Mouse (Mus musculus): ENCODE measurements at regions not wholly inside any gene's neighbourhood (a gene's known extent, or its start where the extent isn't known, plus 50 kb on each side); places are given as distances from the start of the nearest gene placed in this dataset.

DNA sequence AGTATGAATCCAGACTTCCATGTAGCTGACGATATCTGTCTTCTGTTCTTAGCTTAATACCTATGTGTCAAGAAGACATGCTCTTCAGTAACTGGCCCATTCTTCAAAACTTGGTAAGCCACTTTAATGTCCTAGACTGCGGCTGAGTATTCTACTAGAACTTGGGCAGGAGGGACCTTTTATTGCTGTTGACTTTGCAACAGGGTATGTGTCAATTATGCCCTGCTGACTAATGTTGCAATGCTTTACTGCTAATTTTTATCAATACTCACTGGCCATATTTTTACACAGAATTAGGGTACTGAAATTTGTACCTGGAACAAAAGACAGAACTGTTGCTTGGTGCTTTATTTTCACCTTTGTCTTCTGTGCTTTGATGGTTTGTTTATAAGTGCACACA, 746.9 kb downstream of the Ppargc1a start:
- H3K27ac ChIP-seq (ENCODE audit: insufficient read depth, low read depth, low read length), result no peak overlapping the region
- no peak for TF ChIP-seq POLR2A (IDR thresholded peaks at IDR 0.05; ENCODE audit: insufficient read depth, low read depth, low read length)
- no peak for TF ChIP-seq CTCF (IDR thresholded peaks at IDR 0.05; ENCODE audit: insufficient read depth, low read depth, low read length)
- no peaks in the 10 kb centered on the region for H3K4me1 ChIP-seq (ENCODE audit: control insufficient read depth, insufficient read depth, low read length)
- no peak overlapping the region for H3K4me3 ChIP-seq (ENCODE audit: insufficient read depth, low read depth, low read length)
- WGBS, result 90% methylated on average over 2 of the region's 2 CpGs

GRCm38 (mm10) chr5:50819959-50820358, 747.6 kb downstream of the Ppargc1a start:
- Histone ChIP-seq H3K4me3 (ENCODE audit: insufficient read depth, low read depth, low read length) (no peak overlapping the region), H3K27ac (ENCODE audit: insufficient read depth, low read depth, low read length) (no peak overlapping the region), H3K4me1 (ENCODE audit: control insufficient read depth, insufficient read depth, low read length) (no peaks in the 10 kb centered on the region)
- TF ChIP-seq CTCF (IDR thresholded peaks at IDR 0.05; ENCODE audit: insufficient read depth, low read depth, low read length) (no peak), POLR2A (IDR thresholded peaks at IDR 0.05; ENCODE audit: insufficient read depth, low read depth, low read length) (no peak)

GRCm38 (mm10) chr5:50795310-50795709, 736.5 kb upstream of the Adgra3 start:
- Histone ChIP-seq H3K4me3 (ENCODE audit: insufficient read depth, low read depth, low read length) (no peak overlapping the region), H3K27ac (ENCODE audit: insufficient read depth, low read depth, low read length) (no peak overlapping the region), H3K4me1 (ENCODE audit: control insufficient read depth, insufficient read depth, low read length) (no peaks in the 10 kb centered on the region)
- no peak for TF ChIP-seq CTCF (IDR thresholded peaks at IDR 0.05; ENCODE audit: insufficient read depth, low read depth, low read length)
- no peak for TF ChIP-seq POLR2A (IDR thresholded peaks at IDR 0.05; ENCODE audit: insufficient read depth, low read depth, low read length)
- 82% methylated on average over 4 of the region's 4 CpGs for WGBS

DNA sequence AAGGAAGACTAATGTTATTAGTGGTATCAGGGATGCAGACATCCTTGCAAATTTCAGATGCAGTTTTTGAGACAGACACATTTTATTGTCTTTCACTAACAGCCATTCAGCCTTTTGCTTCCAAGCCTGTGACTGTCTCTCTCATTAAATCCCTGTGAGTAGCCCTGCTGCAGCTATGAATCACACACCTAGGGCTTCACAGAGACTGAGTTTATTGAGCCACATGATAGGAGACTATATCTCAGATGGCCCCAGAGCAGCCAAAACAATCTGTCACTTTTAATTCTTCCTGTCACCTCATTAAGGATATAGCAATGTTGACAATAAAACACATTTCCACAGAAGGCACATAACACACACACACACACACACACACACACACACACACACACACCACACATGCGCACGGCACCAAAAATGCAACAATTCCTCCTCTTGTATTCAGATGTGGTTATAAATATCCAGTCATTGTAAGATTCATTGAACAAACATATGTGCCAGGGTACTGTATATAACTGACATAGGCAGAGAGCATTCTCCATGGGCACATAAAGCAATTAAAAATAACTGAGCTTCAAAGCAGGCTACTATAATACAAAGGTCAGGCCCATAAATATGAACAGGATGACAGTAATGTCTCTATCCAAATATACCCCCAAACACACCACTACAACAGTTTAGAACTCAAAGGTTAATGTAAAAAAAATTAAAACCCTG, 735.8 kb upstream of the Adgra3 start:
- Histone ChIP-seq H3K4me1 (ENCODE audit: control insufficient read depth, insufficient read depth, low read length) (no peaks in the 10 kb centered on the region), H3K4me3 (ENCODE audit: insufficient read depth, low read depth, low read length) (no peak overlapping the region), H3K27ac (ENCODE audit: insufficient read depth, low read depth, low read length) (peak overlapping the region; percentile 33; the same call in 1 of the 2 replicates)
- TF ChIP-seq POLR2A (IDR thresholded peaks at IDR 0.05; ENCODE audit: insufficient read depth, low read depth, low read length) (no peak), CTCF (IDR thresholded peaks at IDR 0.05; ENCODE audit: insufficient read depth, low read depth, low read length) (no peak)
- WGBS, result 73% methylated on average over 2 of the region's 2 CpGs

GRCm38 (mm10) chr5:50793558-50793957, 734.8 kb upstream of the Adgra3 start:
- WGBS, result 96% methylated on average over 1 of the region's 1 CpGs
- H3K27ac ChIP-seq (ENCODE audit: insufficient read depth, low read depth, low read length), result no peak overlapping the region
- no peaks in the 10 kb centered on the region for H3K4me1 ChIP-seq (ENCODE audit: control insufficient read depth, insufficient read depth, low read length)
- TF ChIP-seq CTCF (IDR thresholded peaks at IDR 0.05; ENCODE audit: insufficient read depth, low read depth, low read length) (no peak), POLR2A (IDR thresholded peaks at IDR 0.05; ENCODE audit: insufficient read depth, low read depth, low read length) (no peak)
- H3K4me3 ChIP-seq (ENCODE audit: insufficient read depth, low read depth, low read length), result no peak overlapping the region

DNA sequence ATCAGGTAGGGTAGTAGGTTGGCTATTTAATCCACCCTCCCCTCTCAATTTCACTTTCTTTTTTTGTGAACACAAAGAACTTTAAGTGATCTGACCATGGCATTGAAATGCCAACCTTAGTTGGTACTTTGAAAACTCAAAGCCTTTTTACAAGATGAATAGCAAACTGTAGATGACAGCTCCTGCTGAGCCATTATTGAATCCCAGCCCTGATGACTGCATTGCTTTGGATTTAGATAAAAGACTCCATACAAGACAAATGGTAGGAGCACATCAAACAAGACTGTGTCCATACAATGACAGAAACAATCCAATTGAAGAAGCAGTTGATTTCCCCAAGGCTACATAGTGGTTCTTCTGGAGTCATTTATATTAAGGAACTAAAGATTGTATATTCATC, 726.5 kb upstream of the Adgra3 start:
- Histone ChIP-seq H3K27ac (ENCODE audit: insufficient read depth, low read depth, low read length) (no peak overlapping the region), H3K4me3 (ENCODE audit: insufficient read depth, low read depth, low read length) (no peak overlapping the region), H3K4me1 (ENCODE audit: control insufficient read depth, insufficient read depth, low read length) (no peaks in the 10 kb centered on the region)
- TF ChIP-seq CTCF (IDR thresholded peaks at IDR 0.05; ENCODE audit: insufficient read depth, low read depth, low read length), result no peak
- TF ChIP-seq POLR2A (IDR thresholded peaks at IDR 0.05; ENCODE audit: insufficient read depth, low read depth, low read length), result no peak

DNA sequence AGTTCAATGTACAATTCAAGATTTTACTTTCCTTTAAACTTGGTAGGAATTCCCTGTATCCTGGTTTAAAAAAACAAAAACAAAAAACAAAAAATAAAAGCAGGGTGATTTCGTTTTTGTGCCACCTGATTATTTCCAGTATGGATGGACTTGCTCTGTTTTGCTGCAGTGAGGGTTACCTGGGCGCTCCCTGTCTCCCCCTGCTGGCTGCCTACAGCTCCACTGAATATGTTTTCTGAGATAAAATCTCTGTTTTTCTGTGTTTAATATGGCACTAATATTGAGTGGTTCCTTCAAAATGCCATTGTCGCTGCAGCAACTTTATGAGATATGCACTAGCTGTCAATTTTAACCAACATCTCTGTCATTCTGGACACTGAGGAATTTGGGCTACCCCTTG, 720.3 kb upstream of the Adgra3 start:
- no peak for TF ChIP-seq CTCF (IDR thresholded peaks at IDR 0.05; ENCODE audit: insufficient read depth, low read depth, low read length)
- TF ChIP-seq POLR2A (IDR thresholded peaks at IDR 0.05; ENCODE audit: insufficient read depth, low read depth, low read length), result no peak
- WGBS, result 75% methylated on average over 3 of the region's 3 CpGs
- no peak overlapping the region for H3K4me3 ChIP-seq (ENCODE audit: insufficient read depth, low read depth, low read length)
- H3K27ac ChIP-seq (ENCODE audit: insufficient read depth, low read depth, low read length), result no peak overlapping the region
- H3K4me1 ChIP-seq (ENCODE audit: control insufficient read depth, insufficient read depth, low read length), result no peaks in the 10 kb centered on the region

DNA sequence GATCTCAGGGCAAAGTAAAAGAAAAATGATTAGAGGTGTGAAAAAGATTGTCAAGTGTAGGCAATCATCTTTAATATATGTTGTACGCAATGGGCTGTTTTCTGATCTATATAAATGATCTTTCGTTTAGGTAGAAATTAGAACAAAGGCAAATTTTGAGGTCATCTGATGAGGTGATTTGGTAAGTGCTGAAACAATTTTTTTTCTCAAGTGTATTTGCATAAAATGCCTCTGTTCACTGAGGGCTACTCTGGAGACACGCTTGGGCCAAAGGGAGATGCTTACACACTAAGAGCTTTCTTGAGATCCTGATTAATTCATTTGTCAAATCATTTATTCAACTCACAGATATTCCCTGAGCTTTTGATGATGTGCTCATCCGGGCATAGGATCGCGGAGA, 719.4 kb upstream of the Adgra3 start:
- Histone ChIP-seq H3K27ac (ENCODE audit: insufficient read depth, low read depth, low read length) (no peak overlapping the region), H3K4me1 (ENCODE audit: control insufficient read depth, insufficient read depth, low read length) (no peaks in the 10 kb centered on the region), H3K4me3 (ENCODE audit: insufficient read depth, low read depth, low read length) (no peak overlapping the region)
- no peak for TF ChIP-seq CTCF (IDR thresholded peaks at IDR 0.05; ENCODE audit: insufficient read depth, low read depth, low read length)
- TF ChIP-seq POLR2A (IDR thresholded peaks at IDR 0.05; ENCODE audit: insufficient read depth, low read depth, low read length), result no peak
- WGBS, result 93% methylated on average over 6 of the region's 6 CpGs

- Histone ChIP-seq H3K4me1 (ENCODE audit: control insufficient read depth, insufficient read depth, low read length) (no peaks in the 10 kb centered on the region), H3K27ac (ENCODE audit: insufficient read depth, low read depth, low read length) (no peak overlapping the region), H3K4me3 (ENCODE audit: insufficient read depth, low read depth, low read length) (no peak overlapping the region)
- WGBS, result 54% methylated on average over 5 of the region's 5 CpGs
- TF ChIP-seq CTCF (IDR thresholded peaks at IDR 0.05; ENCODE audit: insufficient read depth, low read depth, low read length), result no peak
- TF ChIP-seq POLR2A (IDR thresholded peaks at IDR 0.05; ENCODE audit: insufficient read depth, low read depth, low read length), result no peak
These were observed 703.5 kb upstream of the Adgra3 start for GRCm38 (mm10) chr5:50762261-50762660.

GRCm38 (mm10) chr5:50760386-50760785, 701.6 kb upstream of the Adgra3 start:
- H3K4me1 ChIP-seq (ENCODE audit: control insufficient read depth, insufficient read depth, low read length), result no peaks in the 10 kb centered on the region
- H3K4me3 ChIP-seq (ENCODE audit: insufficient read depth, low read depth, low read length), result no peak overlapping the region
- no peak for TF ChIP-seq CTCF (IDR thresholded peaks at IDR 0.05; ENCODE audit: insufficient read depth, low read depth, low read length)
- no peak for TF ChIP-seq POLR2A (IDR thresholded peaks at IDR 0.05; ENCODE audit: insufficient read depth, low read depth, low read length)
- H3K27ac ChIP-seq (ENCODE audit: insufficient read depth, low read depth, low read length), result no peak overlapping the region
- 92% methylated on average over 3 of the region's 3 CpGs for WGBS

Data from olfactory bulb, adult 2 months (tissue).